Mouse (Mus musculus) testis, adult 2 months (tissue): Measurements from ENCODE around the gene Sumf1. TPM values are rescaled to one million over a fixed set of nuclear protein-coding genes. Genes with fewer than 3 reads are reported as not detected.

Experiments
- H3K27ac ChIP-seq: fragments of 200-500 bp; 2 replicates; pipeline ENCODE4 v1.5.1; 2012; ENCODE audit warnings: low read depth, low read length; ENCODE audit not compliant: control insufficient read depth, insufficient read depth
- H3K27me3 ChIP-seq: fragments of 200-500 bp; 2 replicates; pipeline ENCODE4 v1.6.1; 2012; ENCODE audit warnings: mild to moderate bottlenecking, low read length, moderate library complexity; ENCODE audit not compliant: control insufficient read depth, insufficient read depth
- H3K36me3 ChIP-seq: fragments of 200-500 bp; 2 replicates; pipeline ENCODE4 v1.6.1; 2012; ENCODE audit warnings: mild to moderate bottlenecking, low read length; ENCODE audit not compliant: control insufficient read depth, insufficient read depth
- H3K4me1 ChIP-seq: fragments of 200-500 bp; 2 replicates; pipeline ENCODE4 v1.6.1; 2012; ENCODE audit warnings: low read length; ENCODE audit not compliant: control insufficient read depth, insufficient read depth
- H3K4me3 ChIP-seq: fragments of 200-500 bp; 2 replicates; pipeline ENCODE4 v1.5.1; 2012; ENCODE audit warnings: low read depth, mild to moderate bottlenecking, low read length, moderate library complexity, mixed read lengths; ENCODE audit not compliant: control insufficient read depth
- CTCF ChIP-seq: fragments of 200-500 bp; IDR thresholded peaks from 2 replicates; pipeline ENCODE4 v1.5.1; 2012; ENCODE audit warnings: low read depth, mild to moderate bottlenecking, inconsistent platforms, low read length, moderate library complexity; ENCODE audit not compliant: control insufficient read depth, insufficient read depth, insufficient replicate concordance
- POLR2A ChIP-seq: fragments of 200-500 bp; IDR thresholded peaks from 2 replicates; pipeline ENCODE4 v1.6.1; 2012; ENCODE audit warnings: low read depth, mild to moderate bottlenecking, inconsistent platforms, low read length, moderate library complexity; ENCODE audit not compliant: control insufficient read depth
- polyA plus RNA-seq: library from polyadenylated mRNA; depleted of rRNA; stranded (reverse); fragments of >200 nt; gene quantifications from 2 replicates; pipeline ENCODE4 v1.2.3, GENCODE M21; 2012

Sumf1 gene
- polyA plus RNA-seq, 1 experiment, result 9.2 TPM

GRCm38 (mm10) chr6:108146637-108147036 is 38.7 kb downstream of the Sumf1 start:
- Histone ChIP-seq H3K27ac (no peak overlapping the region), H3K36me3 (no peaks in the 10 kb centered on the region), H3K27me3 (no peaks in the 10 kb centered on the region), H3K4me1 (no peaks in the 10 kb centered on the region; the same call in 1 of the 2 replicates), H3K4me3 (no peak overlapping the region)
- TF ChIP-seq POLR2A (no peak), CTCF (no peak)

GRCm38 (mm10) chr6:108145941-108146588 is 39.3 kb downstream of the Sumf1 start:
- no peak for TF ChIP-seq CTCF
- no peaks in the 10 kb centered on the region for H3K27me3 ChIP-seq
- no peak overlapping the region for H3K27ac ChIP-seq
- no peak overlapping the region for H3K4me3 ChIP-seq
- H3K36me3 ChIP-seq, result no peaks in the 10 kb centered on the region
- H3K4me1 ChIP-seq, result no peaks in the 10 kb centered on the region; the same call in 1 of the 2 replicates

DNA sequence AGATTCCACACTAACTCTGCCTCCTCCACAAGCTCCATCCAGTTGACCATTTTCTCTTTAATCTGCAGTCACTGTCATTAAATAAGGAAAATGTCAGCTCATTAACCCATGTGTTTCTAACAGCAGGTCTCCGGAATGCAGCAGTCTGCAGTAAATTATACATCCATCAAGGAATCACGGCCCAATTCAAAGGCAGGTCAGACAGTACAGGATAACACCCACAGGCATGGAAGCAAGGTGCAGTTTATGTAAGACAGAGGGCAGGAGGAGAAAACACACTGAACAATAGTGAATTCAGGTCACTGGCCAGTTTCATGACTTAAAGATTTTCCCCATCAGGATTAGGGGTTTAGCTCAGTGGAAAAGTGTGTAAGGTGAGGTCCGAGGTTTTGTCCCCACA is 40.1 kb downstream of the Sumf1 start:
- H3K27ac ChIP-seq, result no peak overlapping the region
- H3K4me3 ChIP-seq, result no peak overlapping the region
- no peak for TF ChIP-seq POLR2A

GRCm38 (mm10) chr6:108142796-108143195 is 42.6 kb downstream of the Sumf1 start:
- H3K4me3 ChIP-seq, result no peak overlapping the region
- TF ChIP-seq POLR2A (no peak), CTCF (no peak)
- H3K36me3 ChIP-seq, result no peaks in the 10 kb centered on the region
- no peaks in the 10 kb centered on the region for H3K27me3 ChIP-seq
- H3K27ac ChIP-seq, result no peak overlapping the region
- no peaks in the 10 kb centered on the region for H3K4me1 ChIP-seq

More for the DNA sequence above, 40.1 kb downstream of the Sumf1 start:
- Histone ChIP-seq H3K36me3 (no peaks in the 10 kb centered on the region), H3K27me3 (no peaks in the 10 kb centered on the region), H3K4me1 (no peaks in the 10 kb centered on the region; the same call in 1 of the 2 replicates)

DNA sequence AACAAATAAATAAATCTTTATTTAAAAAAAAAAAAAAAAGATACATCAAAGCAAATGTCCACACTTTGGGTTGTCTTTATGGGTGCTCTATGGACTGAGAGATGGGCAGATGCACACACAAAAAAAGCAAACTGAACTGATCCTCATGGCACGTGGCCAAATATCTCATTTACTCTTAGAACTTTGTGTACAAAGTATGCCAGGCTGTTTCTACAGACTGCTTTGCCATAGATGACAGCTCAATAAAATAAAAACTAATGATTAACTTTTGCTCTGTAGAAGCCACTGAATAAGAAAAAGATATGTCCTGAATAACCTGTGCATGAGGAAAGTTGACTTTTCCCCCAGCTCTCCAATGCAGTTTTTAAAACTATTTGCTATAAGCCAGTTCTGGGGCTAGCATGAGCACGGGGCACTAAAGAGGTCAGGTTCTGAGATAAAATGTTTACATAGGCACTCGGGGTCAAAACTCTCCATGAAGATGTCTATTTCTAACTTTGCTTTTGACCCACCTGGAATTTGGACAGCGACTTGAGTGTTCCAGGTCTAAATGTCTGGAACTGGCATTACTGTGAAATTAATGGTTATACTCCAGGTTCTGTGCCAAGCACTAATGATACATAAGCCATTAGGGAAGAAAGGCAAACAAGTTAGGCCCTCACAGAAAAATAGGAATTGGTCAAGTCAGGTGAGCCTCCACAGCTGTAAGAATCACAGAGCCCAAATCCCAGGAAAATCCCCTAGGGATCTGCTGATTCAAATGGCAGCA is 44.5 kb downstream of the Sumf1 start:
- no peak for TF ChIP-seq CTCF
- TF ChIP-seq POLR2A, result no peak
- no peaks in the 10 kb centered on the region for H3K36me3 ChIP-seq
- H3K4me3 ChIP-seq, result no peak overlapping the region
- no peaks in the 10 kb centered on the region for H3K4me1 ChIP-seq
- H3K27ac ChIP-seq, result no peak overlapping the region
- H3K27me3 ChIP-seq, result no peaks in the 10 kb centered on the region

DNA sequence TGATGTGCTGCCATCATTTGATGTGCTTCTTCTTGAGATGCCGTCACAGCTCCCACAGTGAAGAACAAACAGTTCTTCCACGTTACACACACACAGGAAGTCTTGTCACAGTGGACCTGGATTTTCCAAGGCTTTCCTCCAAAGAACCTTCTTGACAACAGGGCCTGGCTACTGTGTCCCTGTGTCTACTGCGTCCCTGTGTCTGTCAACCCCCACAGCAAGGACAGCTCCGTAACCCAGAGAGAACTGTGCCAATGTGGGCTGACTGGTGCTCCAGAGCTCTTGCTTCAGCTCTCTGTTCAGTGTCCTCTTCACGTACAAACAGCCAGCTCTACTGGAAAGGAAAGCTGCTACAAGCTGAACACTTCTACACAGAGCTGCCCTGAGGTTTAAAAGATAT is 48.4 kb downstream of the Sumf1 start:
- no peaks in the 10 kb centered on the region for H3K36me3 ChIP-seq
- no peaks in the 10 kb centered on the region for H3K27me3 ChIP-seq
- H3K4me1 ChIP-seq, result no peaks in the 10 kb centered on the region
- no peak for TF ChIP-seq CTCF
- no peak for TF ChIP-seq POLR2A
- no peak overlapping the region for H3K4me3 ChIP-seq
- H3K27ac ChIP-seq, result no peak overlapping the region

DNA sequence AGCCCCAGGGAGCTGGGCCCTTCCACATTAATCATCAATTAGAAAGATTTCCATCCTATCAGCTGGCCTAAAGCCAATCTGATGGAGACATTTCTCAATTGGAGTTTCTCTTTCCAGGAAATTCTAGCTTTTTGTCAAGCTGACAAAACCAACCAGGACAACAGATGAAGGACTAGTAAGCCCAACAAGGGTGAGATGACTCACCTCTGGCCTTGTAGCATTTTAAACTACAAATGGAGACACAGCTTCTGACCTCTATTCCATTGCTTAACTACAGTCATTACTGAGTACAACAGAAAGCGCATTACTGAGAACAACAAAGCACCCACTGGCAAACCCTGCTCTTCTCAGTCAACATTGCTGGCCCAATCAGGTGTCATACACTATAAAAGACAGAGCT is 49.1 kb downstream of the Sumf1 start:
- TF ChIP-seq POLR2A (no peak), CTCF (no peak)
- Histone ChIP-seq H3K36me3 (no peaks in the 10 kb centered on the region), H3K27me3 (no peaks in the 10 kb centered on the region), H3K27ac (no peak overlapping the region), H3K4me3 (no peak overlapping the region), H3K4me1 (no peaks in the 10 kb centered on the region)
